Mouse (Mus musculus) ovary, adult 18-20 months (tissue): ENCODE measurements at regions not wholly inside any gene's neighbourhood (a gene's known extent, or its start where the extent isn't known, plus 50 kb on each side); places are given as distances from the start of the nearest gene placed in this dataset.
A peak's percentile ranks its signal among the peaks of the same experiment; 100 is the strongest.
"Not testable (repeated sequence)": the region's sequence is repeated elsewhere in the genome, so short reads cannot be mapped to it uniquely, and the experiment has no call there.

ENCODE experiments used
- DNase-seq: peaks from one replicate; pipeline ENCODE4 v3.0.0; 2022; ENCODE audit warnings: low spot score, mixed read lengths

GRCm38 (mm10) chr3:98968811-98969210 is 75.8 kb upstream of the Hao2 start:
- DNase-seq, result no peak

GRCm38 (mm10) chr3:98975777-98976176 is 82.7 kb upstream of the Hao2 start:
- DNase-seq, result peak; percentile 3

GRCm38 (mm10) chr3:98982787-98983186 is 89.7 kb upstream of the Hao2 start:
- no peak for DNase-seq

DNA sequence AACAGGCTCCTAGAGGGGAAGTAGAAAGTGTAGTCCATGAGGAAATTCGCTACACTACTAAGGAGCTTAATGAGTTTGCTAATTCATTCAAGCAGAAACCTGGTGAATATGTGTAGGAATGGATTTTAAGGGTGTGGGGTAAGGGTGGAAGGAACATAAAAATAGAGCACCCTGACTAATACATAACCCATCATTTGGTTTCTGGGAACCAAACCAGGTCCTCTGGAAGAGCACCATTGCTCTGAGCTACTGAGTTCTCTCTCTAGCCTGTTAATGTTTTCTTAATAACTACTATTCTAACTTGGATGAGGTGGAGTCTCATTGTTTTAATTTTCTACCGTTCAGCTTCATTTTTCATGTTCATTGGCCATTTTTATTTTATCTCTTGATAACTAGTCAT is 94.2 kb upstream of the Hao2 start:
- DNase-seq, result not testable (repeated sequence)

DNA sequence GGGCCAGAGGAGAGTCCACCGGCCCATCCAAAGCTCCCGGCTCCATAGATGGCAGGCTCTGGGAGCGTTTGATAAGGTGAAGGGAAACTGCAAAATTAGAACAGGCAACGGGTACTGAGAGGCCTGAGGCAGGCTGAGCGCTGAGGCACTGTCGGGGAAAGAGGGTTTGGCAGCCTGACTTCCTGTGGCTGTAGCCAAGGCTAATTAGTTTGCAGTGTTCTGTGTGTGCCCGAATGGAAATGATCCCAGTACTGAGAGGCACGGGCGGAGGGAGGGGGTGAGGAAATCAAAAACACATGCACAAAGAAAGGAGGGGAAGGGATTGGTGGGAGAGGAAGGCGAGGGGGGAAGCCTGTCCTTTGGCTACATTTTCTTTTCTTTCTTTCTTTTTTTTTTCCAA is 97.8 kb upstream of the Hao2 start:
- no peak for DNase-seq

DNA sequence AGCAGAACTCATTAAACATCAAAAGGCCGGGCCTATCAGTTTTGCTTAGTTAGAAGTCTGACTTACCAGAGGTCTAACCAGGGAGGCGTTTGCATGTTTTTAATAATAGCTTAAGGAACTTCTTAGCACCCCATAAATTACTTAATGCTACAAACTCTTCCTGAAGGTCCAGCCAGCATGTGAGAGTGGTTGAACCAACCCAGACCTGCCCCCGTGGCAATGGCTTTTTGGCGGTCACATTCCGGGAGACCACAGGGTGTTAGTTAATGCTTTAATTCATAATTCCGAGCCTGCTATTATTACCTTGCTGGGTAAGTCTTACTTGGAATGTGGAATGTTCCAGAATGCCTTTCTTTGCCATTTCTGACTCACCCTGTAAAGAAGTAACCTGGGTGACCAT is 98.2 kb upstream of the Hao2 start:
- no peak for DNase-seq

DNA sequence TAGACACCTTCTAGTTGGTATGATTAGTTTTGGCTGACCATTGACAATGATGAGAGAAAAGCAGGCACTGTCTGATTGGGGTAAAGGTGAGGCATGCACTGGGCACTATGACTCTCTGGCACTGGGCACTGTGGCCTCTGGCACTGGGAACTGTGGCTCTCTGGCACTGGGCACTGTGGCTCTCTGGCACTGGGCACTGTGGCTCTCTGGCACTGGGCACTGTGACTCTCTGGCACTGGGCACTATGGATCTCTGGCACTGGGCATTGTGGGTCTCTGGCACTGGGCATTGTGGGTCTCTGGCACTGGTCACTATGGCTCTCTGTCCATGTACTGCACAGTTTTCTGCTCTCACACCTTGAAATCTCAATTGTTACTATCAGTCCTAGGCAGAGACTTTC is 101.0 kb upstream of the Hao2 start:
- DNase-seq, result no peak

GRCm38 (mm10) chr3:99030636-99031035 is 110.2 kb upstream of the Wars2 start:
- no peak for DNase-seq

DNA sequence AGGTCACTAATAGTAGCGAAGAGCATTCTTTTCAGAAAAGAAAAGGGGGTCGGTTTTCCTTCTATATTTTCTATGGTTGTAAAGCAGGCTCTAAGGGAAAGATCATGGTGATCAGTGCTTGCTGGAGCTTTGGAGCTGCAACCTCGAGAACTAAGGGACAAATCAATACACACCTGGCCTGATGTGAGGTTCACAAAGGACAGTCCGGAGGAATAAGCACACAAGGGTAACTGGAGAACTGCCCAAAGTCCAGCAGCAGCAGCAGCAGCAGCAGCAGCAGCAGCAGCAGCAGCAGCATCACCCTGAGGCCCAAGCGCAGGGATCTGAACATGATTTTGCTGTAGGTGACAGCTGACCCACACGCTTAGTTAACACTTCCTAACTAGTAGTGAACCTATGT is 94.7 kb upstream of the Wars2 start:
- no peak for DNase-seq

DNA sequence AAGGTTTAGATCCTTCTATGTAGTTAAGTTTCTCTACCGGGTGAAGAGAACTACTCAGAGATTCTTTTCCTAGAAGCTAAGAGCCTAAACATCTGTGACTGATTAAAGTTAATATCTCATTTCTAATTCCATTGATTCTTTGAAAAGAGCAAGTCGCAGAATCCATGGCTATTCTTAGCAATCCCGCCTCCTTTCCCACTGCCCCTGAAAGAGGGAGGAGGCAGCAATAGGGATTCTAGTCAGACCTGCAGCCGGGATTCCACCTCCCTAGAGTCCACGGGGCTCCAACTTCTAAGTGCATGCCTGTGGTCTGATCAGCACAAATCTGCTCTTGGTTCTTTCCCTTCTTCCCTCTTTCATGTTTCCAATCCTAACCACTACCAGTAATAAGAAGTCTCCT is 93.7 kb upstream of the Wars2 start:
- DNase-seq, result no peak

DNA sequence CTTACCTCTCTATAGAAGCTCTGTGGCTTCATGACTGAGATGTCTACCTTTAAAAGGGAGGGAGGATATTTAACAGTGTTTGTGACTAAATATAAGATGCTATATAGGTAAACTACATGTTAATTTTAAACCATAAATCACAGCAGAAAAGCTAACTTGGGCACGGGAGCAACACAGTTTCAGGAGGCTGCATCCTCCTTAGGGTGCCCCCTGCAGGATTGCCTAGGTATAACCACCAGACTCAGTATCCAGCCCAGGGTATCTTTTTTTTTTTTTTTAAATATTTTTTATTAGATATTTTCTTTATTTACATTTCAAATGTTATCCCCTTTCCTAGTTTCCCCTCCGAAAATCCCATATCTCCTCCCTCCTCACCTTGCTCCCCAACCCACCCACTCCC is 91.6 kb upstream of the Wars2 start:
- no peak for DNase-seq

- DNase-seq, result no peak
These were observed 88.7 kb upstream of the Wars2 start for GRCm38 (mm10) chr3:99052176-99052575.

- DNase-seq, result no peak
These were observed 73.7 kb upstream of the Wars2 start for GRCm38 (mm10) chr3:99067168-99067567.
